Mouse (Mus musculus) midbrain, embryonic 13.5 days (tissue): ENCODE results near the gene Orm1. TPM values are rescaled to one million over a fixed set of nuclear protein-coding genes. Genes with fewer than 3 reads are reported as not detected.

Experiments used
- ATAC-seq: fragments of 200-750 bp; cut with Nextera tagmentation; 2 replicates; pipeline ENCODE4 v1.8.0; 2017; ENCODE audit warnings: mild to moderate bottlenecking, moderate TSS enrichment, moderate library complexity
- H3K27ac ChIP-seq: fragments of 300-500 bp; sonication (generic); 2 replicates; pipeline ENCODE4 v1.5.1; 2015; ENCODE audit warnings: inconsistent platforms, mild to moderate bottlenecking, moderate library complexity
- H3K27me3 ChIP-seq: fragments of 300-500 bp; sonication (generic); 2 replicates; pipeline ENCODE4 v1.6.1; 2015; ENCODE audit warnings: mild to moderate bottlenecking, inconsistent platforms
- H3K36me3 ChIP-seq: fragments of 300-500 bp; sonication (generic); 2 replicates; pipeline ENCODE4 v1.6.1; 2015; ENCODE audit warnings: mild to moderate bottlenecking, inconsistent platforms
- H3K4me1 ChIP-seq: fragments of 300-500 bp; sonication (generic); replicated peaks from 2 replicates; pipeline ENCODE4 v1.6.1; 2015; ENCODE audit warnings: inconsistent platforms
- H3K4me2 ChIP-seq: fragments of 300-500 bp; sonication (generic); replicated peaks from 2 replicates; pipeline ENCODE4 v1.6.1; 2015; ENCODE audit warnings: moderate library complexity, mild to moderate bottlenecking, inconsistent platforms
- H3K4me3 ChIP-seq: fragments of 300-500 bp; sonication (generic); replicated peaks from 2 replicates; pipeline ENCODE4 v1.5.1; 2015; ENCODE audit warnings: mild to moderate bottlenecking, inconsistent platforms
- H3K9ac ChIP-seq: fragments of 300-500 bp; sonication (generic); replicated peaks from 2 replicates; pipeline ENCODE4 v1.6.1; 2015; ENCODE audit warnings: mild to moderate bottlenecking, inconsistent platforms
- H3K9me3 ChIP-seq: fragments of 300-500 bp; sonication (generic); 2 replicates; pipeline ENCODE4 v1.6.1; 2016; ENCODE audit warnings: mild to moderate bottlenecking, inconsistent platforms
- WGBS: fragments of 180-500 bp; shearing (Covaris S2); methylation state at CpG from one replicate; pipeline ENCODE4 v1.1.7; 2015; 5-methylcytosine and 5-hydroxymethylcytosine counted together
- polyA plus RNA-seq: library from polyadenylated mRNA; unstranded; fragments of >200 nt; fragmentation: Nextera tagmentation; extraction: Ambion mirVana; gene quantifications from 2 replicates; pipeline ENCODE4 v1.2.1, GENCODE M21; 2015

Orm1 gene
- polyA plus RNA-seq, 1 experiment from 2014 or later, result not detected

DNA sequence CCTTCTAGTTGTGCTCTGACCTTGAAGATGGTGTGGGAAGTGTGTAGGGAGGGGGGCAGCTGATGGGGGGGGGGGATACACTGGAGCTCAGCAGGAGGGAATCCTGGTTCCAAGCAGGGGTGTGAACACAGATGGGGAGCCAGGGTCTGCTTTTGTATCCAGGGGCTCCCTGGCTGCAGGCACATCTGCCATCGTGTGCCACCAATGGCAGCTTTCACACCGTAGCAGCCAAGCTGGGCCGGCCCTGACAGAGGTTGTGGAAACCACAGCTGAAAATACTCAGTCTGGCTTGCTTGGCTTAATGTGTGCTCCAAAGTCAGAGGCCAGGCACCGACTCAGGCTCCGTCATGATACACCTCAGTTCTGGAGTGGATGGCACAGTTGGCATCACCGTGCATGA, 43.7 kb downstream of the Orm1 start:
- Histone ChIP-seq H3K9ac (no peak overlapping the region), H3K9me3 (no peaks in the 10 kb centered on the region), H3K4me1 (peaks cover 42% of the 10 kb centered on the region), H3K27ac (peak overlapping the region; percentile 86), H3K36me3 (peaks cover 31% of the 10 kb centered on the region), H3K4me2 (no peak overlapping the region), H3K4me3 (no peak overlapping the region), H3K27me3 (no peaks in the 10 kb centered on the region)
- WGBS, result 62% methylated on average over 6 of the region's 6 CpGs
- no peak for ATAC-seq

DNA sequence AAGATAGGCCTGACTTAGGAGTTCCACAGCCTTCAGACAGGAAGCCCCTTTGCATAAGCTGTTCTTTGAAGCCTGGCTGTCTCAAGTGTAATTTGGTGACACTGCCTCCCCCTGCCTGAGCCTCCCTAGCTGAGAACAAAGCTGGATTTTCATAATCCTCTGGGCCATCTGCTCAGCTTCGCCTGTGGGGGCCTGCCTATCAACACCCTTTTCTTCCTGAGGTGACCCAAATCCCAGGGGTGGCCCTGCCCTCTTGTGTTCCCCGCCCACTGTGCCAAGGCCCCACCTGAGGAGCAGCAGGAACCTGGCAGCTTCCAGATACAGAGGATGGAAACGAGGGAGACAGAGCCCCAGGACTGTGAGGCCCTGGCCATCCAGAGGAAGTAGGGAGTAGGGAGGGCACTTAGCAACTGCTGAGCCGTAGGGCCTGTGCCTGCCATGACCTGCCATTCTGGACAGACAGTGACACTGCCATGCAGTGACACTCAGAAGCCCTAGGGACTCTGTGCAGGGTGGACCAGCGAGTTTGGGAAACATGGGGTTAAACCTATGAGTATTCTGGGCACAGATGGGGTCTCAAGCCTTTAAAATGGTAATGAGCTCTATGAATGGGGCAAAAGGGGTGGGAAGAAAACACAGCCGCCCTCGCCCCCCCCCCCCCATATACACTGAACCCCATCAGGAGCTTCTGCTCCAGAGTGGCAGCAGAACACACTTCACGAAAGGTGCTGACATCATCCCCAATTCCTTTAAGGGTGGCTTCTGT, 44.9 kb downstream of the Orm1 start:
- 5% methylated on average over 8 of the region's 8 CpGs for WGBS
- Histone ChIP-seq H3K4me1 (peaks cover 42% of the 10 kb centered on the region), H3K27ac (peak overlapping the region; percentile 86), H3K27me3 (no peaks in the 10 kb centered on the region), H3K36me3 (peaks cover 35% of the 10 kb centered on the region), H3K9ac (peak overlapping the region; percentile 1; the same call in 1 of the 2 replicates), H3K9me3 (no peaks in the 10 kb centered on the region), H3K4me3 (no peak overlapping the region), H3K4me2 (0 out of 2 replicates have a peak overlapping the region, but pooled peaks have one; percentile 6)
- peak; percentile 86 for ATAC-seq

DNA sequence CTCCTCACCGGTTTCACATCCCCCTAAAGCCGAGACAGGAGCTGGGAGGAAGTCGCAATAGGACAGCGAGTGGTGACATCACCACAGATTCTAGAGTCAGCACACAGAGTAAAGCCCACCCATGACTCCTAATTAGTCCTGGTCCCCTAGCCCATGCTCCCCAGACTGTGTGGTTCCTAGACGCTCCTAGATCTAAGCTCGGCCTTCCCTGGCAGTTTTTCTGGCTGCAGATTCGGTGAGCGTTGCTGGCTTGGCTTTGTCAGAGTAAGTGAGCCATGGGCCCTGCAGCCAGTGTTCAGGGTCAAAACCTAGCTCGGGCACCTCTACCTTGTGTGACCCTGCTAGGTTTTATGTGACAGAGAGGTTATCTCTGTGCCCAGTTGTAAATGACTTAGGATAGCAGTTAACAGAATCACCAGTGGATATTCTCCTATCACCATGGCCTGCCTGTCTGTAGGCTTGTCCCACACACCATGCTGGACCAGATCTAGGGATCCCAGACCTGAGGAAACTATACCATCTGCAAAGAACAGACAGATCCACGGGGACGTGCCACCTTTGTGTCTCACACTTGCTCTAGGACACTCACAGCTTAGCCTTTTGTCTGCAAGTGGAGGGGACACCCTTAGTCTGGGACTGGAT, 45.6 kb downstream of the Orm1 start:
- Histone ChIP-seq H3K4me2 (0 out of 2 replicates have a peak overlapping the region, but pooled peaks have one; percentile 6), H3K9me3 (no peaks in the 10 kb centered on the region), H3K36me3 (peaks cover 42% of the 10 kb centered on the region), H3K27me3 (no peaks in the 10 kb centered on the region), H3K4me3 (no peak overlapping the region), H3K27ac (peak overlapping the region; percentile 86), H3K4me1 (peaks cover 42% of the 10 kb centered on the region), H3K9ac (0 out of 2 replicates have a peak overlapping the region, but pooled peaks have one; percentile 1)
- peak; percentile 71 for ATAC-seq
- WGBS, result 23% methylated on average over 11 of the region's 11 CpGs

DNA sequence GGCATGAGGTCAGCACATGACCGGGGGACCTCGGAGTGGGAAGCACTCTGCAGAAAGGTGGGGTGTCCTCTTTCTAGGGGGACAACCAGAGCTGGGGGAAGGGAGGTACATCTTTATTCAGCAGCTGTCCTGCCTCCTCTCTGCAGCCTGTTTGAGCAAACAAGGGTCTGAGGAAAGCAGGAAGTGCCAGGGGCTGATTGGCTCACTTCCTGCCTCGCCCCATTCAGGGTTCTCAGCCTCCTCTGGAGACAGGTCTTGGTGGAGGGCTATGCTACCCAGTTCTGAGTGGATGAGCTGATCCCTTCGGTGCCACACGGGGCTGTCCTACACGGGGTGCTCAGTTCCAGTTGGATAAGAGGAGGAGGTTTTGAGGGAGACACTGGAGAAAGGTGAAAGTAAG, 47.0 kb downstream of the Orm1 start:
- peaks cover 40% of the 10 kb centered on the region for H3K36me3 ChIP-seq
- H3K27ac ChIP-seq, result 0 out of 2 replicates have a peak overlapping the region, but pooled peaks have one; percentile 86
- H3K9me3 ChIP-seq, result no peaks in the 10 kb centered on the region
- peaks cover 42% of the 10 kb centered on the region for H3K4me1 ChIP-seq
- no peak overlapping the region for H3K4me2 ChIP-seq
- WGBS, result 86% methylated on average over 6 of the region's 6 CpGs
- ATAC-seq, result no peak
- no peak overlapping the region for H3K4me3 ChIP-seq
- H3K27me3 ChIP-seq, result no peaks in the 10 kb centered on the region
- no peak overlapping the region for H3K9ac ChIP-seq

Other genes starting within 250 kb of the Orm1 start
- gene Ambp, start 189.8 kb upstream of the Orm1 start, polyA plus RNA-seq, result 1.4 TPM in 1 of 2 replicates, not detected in the other
- 0.23 TPM in 1 of 2 replicates, not detected in the other for gene Kif12, start 172.4 kb upstream of the Orm1 start, polyA plus RNA-seq
- 1.3 and 2.1 TPM in 2 replicates for gene Col27a1, start 130.6 kb upstream of the Orm1 start, polyA plus RNA-seq
- gene Orm3, start 11.6 kb downstream of the Orm1 start, polyA plus RNA-seq, result not detected in 2 replicates
- gene Orm2, start 17.9 kb downstream of the Orm1 start, polyA plus RNA-seq, result not detected in 2 replicates
- gene Akna, start 58.8 kb downstream of the Orm1 start, polyA plus RNA-seq, result 10.7 and 11.8 TPM in 2 replicates
- gene Whrn, start 151.4 kb downstream of the Orm1 start, polyA plus RNA-seq, result 6.6 and 10.3 TPM in 2 replicates
- 461 and 466 TPM in 2 replicates for gene Atp6v1g1, start 200.2 kb downstream of the Orm1 start, polyA plus RNA-seq
- gene Tmem268, start 214.2 kb downstream of the Orm1 start, polyA plus RNA-seq, result 2.7 and 2.8 TPM in 2 replicates